Mouse (Mus musculus) liver, adult 2 months (tissue): ENCODE data around the gene Sh3bgr. TPM values are rescaled to one million over a fixed set of nuclear protein-coding genes. Genes with fewer than 3 reads are reported as not detected.

ENCODE experiments used
- DNase-seq: peaks from one replicate; pipeline ENCODE4 v3.0.0-alpha.2; 2011; ENCODE audit warnings: low read depth, low spot score; ENCODE audit errors: extremely low read depth
- H3K27ac ChIP-seq: fragments of 200-500 bp; replicated peaks from 2 replicates; pipeline ENCODE4 v1.5.1; 2012; ENCODE audit warnings: low read depth, mild to moderate bottlenecking, control low read depth, inconsistent platforms, low read length; ENCODE audit not compliant: insufficient read depth
- H3K27me3 ChIP-seq: fragments of 200-500 bp; 2 replicates; pipeline ENCODE4 v1.6.1; 2012; ENCODE audit warnings: mild to moderate bottlenecking, moderate library complexity, low read length, inconsistent platforms; ENCODE audit not compliant: control insufficient read depth, insufficient read depth
- H3K36me3 ChIP-seq: fragments of 200-500 bp; 2 replicates; pipeline ENCODE4 v1.6.1; 2012; ENCODE audit warnings: low read length, inconsistent platforms; ENCODE audit not compliant: control insufficient read depth, insufficient read depth
- H3K4me1 ChIP-seq: fragments of 200-500 bp; 2 replicates; pipeline ENCODE4 v1.6.1; 2011; ENCODE audit warnings: low read length; ENCODE audit not compliant: control insufficient read depth, insufficient read depth
- H3K4me3 ChIP-seq: fragments of 200-500 bp; 2 replicates; pipeline ENCODE4 v1.5.1; 2011; ENCODE audit warnings: low read depth, mild to moderate bottlenecking, control low read depth, low read length, moderate library complexity; ENCODE audit not compliant: insufficient read depth
- H3K79me2 ChIP-seq: fragments of 200-500 bp; 2 replicates; pipeline ENCODE4 v1.6.1; 2012; ENCODE audit warnings: inconsistent platforms, mild to moderate bottlenecking, low read length, moderate library complexity; ENCODE audit not compliant: control insufficient read depth, insufficient read depth
- H3K9ac ChIP-seq: fragments of 200-500 bp; 2 replicates; pipeline ENCODE4 v1.6.1; 2012; ENCODE audit warnings: low read depth, mild to moderate bottlenecking, control low read depth, inconsistent platforms, low read length
- CTCF ChIP-seq: fragments of 200-500 bp; IDR thresholded peaks from 2 replicates; pipeline ENCODE4 v1.5.1; 2011; ENCODE audit warnings: low read depth, low read length, control low read depth
- POLR2A ChIP-seq: fragments of 200-500 bp; IDR thresholded peaks from 2 replicates; pipeline ENCODE4 v1.6.1; 2011; ENCODE audit warnings: low read length, control low read depth; ENCODE audit not compliant: insufficient read depth; ENCODE audit errors: extremely low read depth
- WGBS: fragments of 180-500 bp; shearing (Covaris S2); methylation state at CpG from one replicate; pipeline ENCODE4 v1.1.7; 2018; 5-methylcytosine and 5-hydroxymethylcytosine counted together
- polyA plus RNA-seq: library from polyadenylated mRNA; depleted of rRNA; stranded (reverse); fragments of >200 nt; gene quantifications from 2 replicates; pipeline ENCODE4 v1.2.3, GENCODE M21; 2012; rRNA removed
- total RNA-seq: library from RNA; depleted of rRNA; stranded (reverse); fragments of >200 nt; gene quantifications from 2 replicates; pipeline ENCODE4 v1.2.3, GENCODE M21; 2014; rRNA removed

Sh3bgr gene
- total and polyA plus RNA-seq, 2 experiments, result 0.55 TPM; not detected in 1

DNA sequence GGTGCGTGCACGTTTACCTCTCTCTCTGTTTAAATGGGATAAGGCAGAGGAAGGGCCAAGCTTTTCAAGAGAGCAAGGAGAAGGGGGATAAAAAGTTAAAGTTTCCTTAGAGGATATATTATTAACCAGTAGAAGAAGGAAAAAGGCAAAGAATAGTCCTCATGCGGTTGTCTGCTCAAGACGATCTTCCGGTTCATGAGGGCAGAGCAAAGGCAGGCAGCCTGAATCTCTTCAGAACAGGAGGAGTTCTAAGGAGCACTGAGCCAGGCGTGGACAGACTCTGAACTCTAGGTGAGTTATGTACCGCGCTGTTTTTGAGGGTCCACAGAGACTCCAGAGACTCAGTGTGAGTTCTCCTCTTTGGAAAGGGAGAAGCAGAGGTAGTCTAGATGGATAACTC lies 58.2 kb downstream of the Sh3bgr start:
- Histone ChIP-seq H3K4me1 (peaks cover 3% of the 10 kb centered on the region; the same call in 1 of the 2 replicates), H3K27me3 (no peaks in the 10 kb centered on the region), H3K79me2 (no peaks in the 10 kb centered on the region), H3K9ac (no peak overlapping the region), H3K27ac (no peak overlapping the region), H3K36me3 (no peaks in the 10 kb centered on the region), H3K4me3 (no peak overlapping the region)
- WGBS, result 88% methylated on average over 8 of the region's 8 CpGs
- TF ChIP-seq POLR2A (no peak), CTCF (no peak)
- DNase-seq, result no peak

DNA sequence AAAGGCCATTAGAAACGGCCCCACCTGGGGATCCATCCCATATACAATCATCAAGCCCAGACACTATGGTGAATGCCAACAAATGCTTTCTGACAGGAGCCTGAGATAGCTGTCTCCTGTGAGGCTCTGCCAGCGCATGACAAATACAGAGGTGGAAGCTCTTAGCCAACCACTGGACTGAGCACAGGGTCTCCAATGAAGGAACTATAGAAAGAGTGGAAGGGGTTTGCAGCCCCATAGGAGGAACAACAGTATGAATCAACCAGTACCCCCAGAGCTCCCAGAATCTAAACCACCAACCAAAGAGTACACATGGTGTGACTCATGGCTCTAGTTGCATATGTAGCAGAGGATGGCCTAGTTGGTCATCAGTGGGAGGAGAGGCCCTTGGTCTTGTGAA lies 71.5 kb downstream of the Sh3bgr start:
- no peak overlapping the region for H3K4me3 ChIP-seq
- H3K4me1 ChIP-seq, result no peaks in the 10 kb centered on the region
- H3K79me2 ChIP-seq, result no peaks in the 10 kb centered on the region
- H3K27ac ChIP-seq, result no peak overlapping the region
- 75% methylated on average over 2 of the region's 2 CpGs for WGBS
- no peak overlapping the region for H3K9ac ChIP-seq
- no peak for DNase-seq
- H3K36me3 ChIP-seq, result no peaks in the 10 kb centered on the region
- no peaks in the 10 kb centered on the region for H3K27me3 ChIP-seq
- TF ChIP-seq CTCF (no peak), POLR2A (no peak)

DNA sequence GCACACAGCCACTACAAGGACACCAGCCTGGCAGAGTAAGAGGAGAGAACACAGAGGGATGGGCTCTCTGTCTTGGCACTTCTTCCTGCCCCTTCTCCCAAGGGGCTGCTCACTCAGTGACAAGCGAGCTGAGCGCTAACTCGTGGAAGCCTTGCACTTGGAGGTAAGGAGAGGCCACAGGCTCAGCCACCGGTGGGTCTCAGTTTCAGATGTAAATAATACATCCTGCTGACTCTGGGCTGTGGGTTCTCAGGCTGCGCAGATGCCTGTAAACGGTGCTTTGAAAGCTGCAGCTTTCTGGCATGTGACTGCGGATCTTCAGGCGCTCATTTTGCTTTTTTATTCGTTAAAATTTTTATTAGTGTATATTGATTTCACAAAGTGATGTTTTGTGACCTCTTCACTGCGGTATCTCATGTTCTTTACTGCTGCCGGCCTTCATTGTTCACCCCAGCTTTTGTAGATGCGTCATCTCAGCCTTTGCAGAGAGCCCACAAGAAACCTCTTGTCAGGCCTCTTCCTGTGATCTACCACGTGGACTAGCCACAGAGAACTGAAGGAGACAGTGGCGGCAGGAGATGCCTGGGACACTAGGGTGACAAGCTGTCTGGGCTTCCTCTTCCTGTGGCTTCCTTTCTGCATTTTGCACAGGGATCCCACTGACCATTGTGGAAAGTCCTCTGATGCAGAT lies 72.8 kb downstream of the Sh3bgr start:
- TF ChIP-seq POLR2A, result no peak
- TF ChIP-seq CTCF, result no peak
- WGBS, result 57% methylated on average over 14 of the region's 14 CpGs
- DNase-seq, result no peak
- no peak overlapping the region for H3K9ac ChIP-seq
- no peak overlapping the region for H3K27ac ChIP-seq
- H3K4me1 ChIP-seq, result no peaks in the 10 kb centered on the region
- H3K4me3 ChIP-seq, result no peak overlapping the region
- H3K27me3 ChIP-seq, result no peaks in the 10 kb centered on the region
- H3K79me2 ChIP-seq, result no peaks in the 10 kb centered on the region
- H3K36me3 ChIP-seq, result no peaks in the 10 kb centered on the region

DNA sequence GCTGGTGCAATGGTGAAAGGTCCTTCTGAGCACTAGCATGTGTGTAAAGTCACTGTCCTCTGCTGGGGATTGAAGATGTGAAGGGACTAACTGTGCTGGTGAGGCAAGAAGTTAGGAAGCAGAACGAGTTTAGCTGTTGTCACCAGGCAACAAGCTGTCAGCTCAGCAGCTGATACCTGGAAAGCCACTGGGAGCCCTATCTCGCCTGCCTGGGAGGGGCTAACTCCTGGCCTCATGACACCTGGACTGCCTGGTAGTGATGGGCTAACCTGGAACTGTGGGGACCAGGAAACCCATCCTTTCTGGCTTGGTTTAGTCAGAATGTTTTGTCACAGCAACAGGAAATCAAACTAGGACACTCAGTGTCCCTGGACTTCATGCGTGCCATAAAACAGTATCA lies 76.3 kb downstream of the Sh3bgr start:
- H3K79me2 ChIP-seq, result no peaks in the 10 kb centered on the region
- 65% methylated on average over 3 of the region's 3 CpGs for WGBS

More for the DNA sequence above, 76.3 kb downstream of the Sh3bgr start:
- Histone ChIP-seq H3K36me3 (no peaks in the 10 kb centered on the region), H3K4me1 (no peaks in the 10 kb centered on the region), H3K4me3 (no peak overlapping the region), H3K27me3 (peaks cover 9% of the 10 kb centered on the region; the same call in 1 of the 2 replicates), H3K9ac (no peak overlapping the region), H3K27ac (no peak overlapping the region)
- no peak for TF ChIP-seq CTCF
- no peak for TF ChIP-seq POLR2A
- no peak for DNase-seq

Other genes starting within 250 kb of the Sh3bgr start
- gene Psmg1, start 209.5 kb upstream of the Sh3bgr start, total RNA-seq, result 39.2 and 42.5 TPM in 2 replicates
- gene Psmg1, start 209.5 kb upstream of the Sh3bgr start, polyA plus RNA-seq, result 21.4 and 23.8 TPM in 2 replicates
- gene Brwd1, start 117.9 kb upstream of the Sh3bgr start, total RNA-seq, result 56.3 and 59.8 TPM in 2 replicates
- 9.9 and 12.3 TPM in 2 replicates for gene Brwd1, start 117.9 kb upstream of the Sh3bgr start, polyA plus RNA-seq
- gene Hmgn1, start 72.7 kb upstream of the Sh3bgr start, total RNA-seq, result 43.9 and 48.3 TPM in 2 replicates
- 11.4 and 15.0 TPM in 2 replicates for gene Hmgn1, start 72.7 kb upstream of the Sh3bgr start, polyA plus RNA-seq
- gene Wrb, start 55.0 kb upstream of the Sh3bgr start, total RNA-seq, result 4.6 and 7.4 TPM in 2 replicates
- 14.0 and 17.5 TPM in 2 replicates for gene Wrb, start 55.0 kb upstream of the Sh3bgr start, polyA plus RNA-seq
- 0.07 and 0.09 TPM in 2 replicates for gene Lca5l, start 8.2 kb upstream of the Sh3bgr start, total RNA-seq
- gene Lca5l, start 8.2 kb upstream of the Sh3bgr start, polyA plus RNA-seq, result not detected in 2 replicates
- gene B3galt5, start 35.4 kb downstream of the Sh3bgr start, total RNA-seq, result not detected in 2 replicates
- 0.05 and 0.09 TPM in 2 replicates for gene B3galt5, start 35.4 kb downstream of the Sh3bgr start, polyA plus RNA-seq
- not detected in 2 replicates for gene Itgb2l, start 243.2 kb downstream of the Sh3bgr start, total RNA-seq
- not detected in 2 replicates for gene Itgb2l, start 243.2 kb downstream of the Sh3bgr start, polyA plus RNA-seq